Mouse (Mus musculus): ENCODE results near the gene Slc41a1.
A peak's percentile ranks its signal among the peaks of the same experiment; 100 is the strongest.

DNA sequence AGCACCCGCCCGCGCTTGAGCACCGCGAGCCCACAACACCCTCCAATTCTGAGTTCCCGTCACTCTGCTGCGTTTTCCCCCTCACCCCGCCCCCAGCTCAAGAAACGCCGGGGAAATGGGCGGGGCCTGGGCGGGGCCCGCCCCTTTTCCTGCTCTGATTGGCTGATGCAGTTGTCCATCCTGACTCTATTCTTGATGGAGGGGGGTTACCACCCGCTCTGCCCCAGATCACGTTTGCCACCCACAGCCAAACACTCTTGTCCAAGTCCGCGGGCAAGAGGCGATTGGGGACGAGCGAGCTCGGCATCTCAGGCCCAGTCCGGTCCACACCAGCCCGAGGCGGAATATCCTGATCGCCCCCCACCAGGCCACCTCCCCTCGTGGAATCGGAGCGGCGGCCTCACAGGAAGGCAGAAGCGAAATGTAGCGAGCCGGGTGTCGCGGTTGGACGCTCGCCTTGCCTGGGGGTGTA, 530 bp downstream of the Slc41a1 start:
- TF ChIP-seq CTCF (IDR thresholded peaks at IDR 0.05; ENCODE audit: insufficient read depth, low read depth, low read length), result no peak
- TF ChIP-seq POLR2A (IDR thresholded peaks at IDR 0.05; ENCODE audit: insufficient read depth, low read depth, low read length), result peak; percentile 74

Measured in olfactory bulb, adult 2 months (tissue).